Mouse (Mus musculus) left cerebral cortex, postnatal 36 days (tissue): ENCODE results near the gene Rhox4b. TPM values are rescaled to one million over a fixed set of nuclear protein-coding genes. Genes with fewer than 3 reads are reported as not detected.
"Not testable (repeated sequence)": the region's sequence is repeated elsewhere in the genome, so short reads cannot be mapped to it uniquely, and the experiment has no call there.

Experiments used
- DNase-seq, 2 experiments: peaks; one replicate each; pipeline ENCODE4 v3.0.0; 2021 to 2022; ENCODE audit warnings: low spot score in 2 of 2, mixed read lengths in 1 of 2
- intact Hi-C: fragments of 180-260 bp; cut with DNase I; formaldehyde crosslinking; loops from one replicate; pipeline ENCODE4 v1.15.1; 2025
- total RNA-seq, 2 experiments: library from RNA; stranded (reverse); gene quantifications; 2 replicates each; pipeline ENCODE4 v1.2.3; 2021

Rhox4b gene
- total RNA-seq: not detected

GRCm38 (mm10) chrX:37432194-37432593 lies at the start of gene Rhox4b:
Gene Rhox4b, plus strand, starts transcription at chrX:37432494.
- DNase-seq, intact Hi-C loops: not testable (repeated sequence)

- DNase-seq, intact Hi-C loops: not testable (repeated sequence)
These were observed 41.7 kb upstream of the Rhox4b start, which contains the start of gene Rhox4a2 for GRCm38 (mm10) chrX:37390548-37390947. Gene Rhox4a2, plus strand, starts transcription at chrX:37390848.

GRCm38 (mm10) chrX:37411767-37412166 lies 20.5 kb upstream of the Rhox4b start, which contains the start of gene Rhox2b:
Gene Rhox2b, plus strand, starts transcription at chrX:37412067.
- DNase-seq, intact Hi-C loops: not testable (repeated sequence)

- DNase-seq, intact Hi-C loops: not testable (repeated sequence)
These were observed 21.1 kb downstream of the Rhox4b start, which contains the start of gene Rhox2c for GRCm38 (mm10) chrX:37453380-37453779. Gene Rhox2c, plus strand, starts transcription at chrX:37453680.

GRCm38 (mm10) chrX:37458285-37458684 lies 26.0 kb downstream of the Rhox4b start, which contains the start of gene Rhox3c:
Gene Rhox3c, plus strand, starts transcription at chrX:37458585.
- DNase-seq, intact Hi-C loops: not testable (repeated sequence)

GRCm38 (mm10) chrX:37480037-37480436 lies 47.7 kb downstream of the Rhox4b start, which contains the start of gene Rhox4c:
Gene Rhox4c, plus strand, starts transcription at chrX:37480337.
- DNase-seq, intact Hi-C loops: not testable (repeated sequence)

Other genes starting within 250 kb of the Rhox4b start
- 100 to 1,000 TPM; 191 to 222 TPM for gene Ndufa1, start 241.3 kb upstream of the Rhox4b start, total RNA-seq
- gene Rnf113a1, start 241.2 kb upstream of the Rhox4b start, total RNA-seq: 1 to 10 TPM; 7.5 to 7.6 TPM
- not detected for gene Gm9, start 221.5 kb upstream of the Rhox4b start, total RNA-seq
- gene Rhox1, start 210.2 kb upstream of the Rhox4b start, total RNA-seq: not detected
- gene Rhox2a, start 187.5 kb upstream of the Rhox4b start, total RNA-seq: not detected
- gene Rhox3a, start 182.6 kb upstream of the Rhox4b start, total RNA-seq: not detected
- not detected for gene Rhox4a, start 167.2 kb upstream of the Rhox4b start, total RNA-seq
- gene Rhox3a2, start 52.5 kb upstream of the Rhox4b start, total RNA-seq: not detected
- gene Rhox4a2, start 41.6 kb upstream of the Rhox4b start, total RNA-seq: not detected
- not detected for gene Rhox2b, start 20.4 kb upstream of the Rhox4b start, total RNA-seq
- not detected for gene Rhox2c, start 21.2 kb downstream of the Rhox4b start, total RNA-seq
- not detected for gene Rhox3c, start 26.1 kb downstream of the Rhox4b start, total RNA-seq
- not detected for gene Rhox4c, start 47.8 kb downstream of the Rhox4b start, total RNA-seq
- not detected for gene Rhox2d, start 60.9 kb downstream of the Rhox4b start, total RNA-seq
- not detected for gene Rhox4d, start 81.9 kb downstream of the Rhox4b start, total RNA-seq
- not detected for gene Rhox2e, start 98.0 kb downstream of the Rhox4b start, total RNA-seq
- not detected for gene Rhox3e, start 109.5 kb downstream of the Rhox4b start, total RNA-seq
- gene Rhox4e, start 124.9 kb downstream of the Rhox4b start, total RNA-seq: not detected
- not detected for gene Rhox2f, start 138.9 kb downstream of the Rhox4b start, total RNA-seq
- gene Rhox3f, start 148.5 kb downstream of the Rhox4b start, total RNA-seq: not detected
- gene Rhox4f, start 175.2 kb downstream of the Rhox4b start, total RNA-seq: not detected
- gene Rhox3g, start 196.1 kb downstream of the Rhox4b start, total RNA-seq: not detected
- gene Rhox2g, start 211.0 kb downstream of the Rhox4b start, total RNA-seq: not detected
- not detected for gene Rhox4g, start 218.8 kb downstream of the Rhox4b start, total RNA-seq
- gene Rhox3h, start 236.3 kb downstream of the Rhox4b start, total RNA-seq: not detected
- gene Rhox2h, start 240.8 kb downstream of the Rhox4b start, total RNA-seq: not detected